ENCODE assay signal across 18 mouse cellular contexts in the genomic region with DNA sequence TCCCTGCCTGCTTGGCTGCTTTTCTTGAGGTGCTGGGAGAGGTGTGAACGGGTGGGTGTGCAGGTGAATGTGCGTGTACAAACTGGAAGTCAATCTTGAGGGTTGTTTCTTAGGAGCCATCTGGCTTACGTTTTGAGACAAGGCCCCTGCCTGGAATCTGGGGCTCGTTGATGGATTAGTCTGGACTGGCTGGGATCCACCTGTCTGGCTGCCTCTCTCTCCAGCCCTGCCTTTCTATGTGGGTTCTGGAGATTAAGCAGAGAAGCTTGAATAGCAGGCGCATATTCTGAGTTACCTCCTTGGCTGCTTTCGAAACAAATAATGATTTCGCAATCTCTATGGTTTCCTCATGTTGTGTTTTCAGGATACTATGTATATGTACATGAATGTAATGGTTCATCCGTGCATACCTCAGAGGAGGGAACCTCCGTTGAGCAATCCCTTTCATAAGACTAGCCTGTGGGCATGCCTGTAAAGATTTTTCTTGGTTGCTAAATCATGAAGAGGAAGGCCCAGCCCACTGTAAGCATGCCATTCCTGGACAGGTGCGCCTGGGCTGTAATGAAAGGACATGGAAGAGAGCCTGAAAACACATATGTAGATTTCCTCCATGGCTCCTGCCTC.
A peak's percentile ranks its signal among the peaks of the same experiment; 100 is the strongest.
DNase-seq lines count a peak whose midpoint lies in the region; ATAC-seq and TF ChIP-seq lines count a peak whose summit lies in the region.
"Had no signal": no experiment of that assay in that cellular context is flagged by ENCODE, and none has a peak within 500 bp of the region (broad histone marks: within the 10 kb centered on the region; RNA-seq: fewer than 3 reads in every experiment).

No protein-coding gene starts in this region.

- no peaks in the 10 kb centered on the region for H3K27me3 ChIP-seq in limb, embryonic 14.5 days (ENCODE audit: control insufficient read depth, insufficient read depth, low read length)
- H3K27me3 ChIP-seq in limb, embryonic 10.5 days (ENCODE audit: low read depth, poor library complexity, severe bottlenecking), result peaks cover 18% of the 10 kb centered on the region; the same call in 1 of the 2 replicates
- H3K27me3 ChIP-seq in lung, postnatal 0 days (replicated peaks; ENCODE audit: insufficient read depth, low read length), result no peaks in the 10 kb centered on the region
- H3K27me3 ChIP-seq in stomach, embryonic 16.5 days (ENCODE audit: control insufficient read depth, insufficient read depth, low read length), result no peaks in the 10 kb centered on the region
- H3K27me3 ChIP-seq in intestine, embryonic 16.5 days (replicated peaks; ENCODE audit: control insufficient read depth, insufficient read depth, low read length), result no peaks in the 10 kb centered on the region
- H3K27me3 ChIP-seq: forebrain, embryonic 15.5 days; heart, embryonic 13.5 days; hindbrain, embryonic 13.5 days; midbrain, embryonic 15.5 days; stomach, embryonic 15.5 days had no signal

- TF ChIP-seq EP300 in lung, postnatal 0 days (IDR thresholded peaks at IDR 0.05), result peak; percentile 35; the same call in 1 of the 2 replicates

- H3K4me3 ChIP-seq in limb, embryonic 14.5 days (replicated peaks; ENCODE audit: low read length), result no peak overlapping the region
- no peak overlapping the region for H3K4me3 ChIP-seq in limb, embryonic 10.5 days
- no peak overlapping the region for H3K4me3 ChIP-seq in lung, postnatal 0 days (ENCODE audit: low read depth, low read length)
- no peak overlapping the region for H3K4me3 ChIP-seq in stomach, embryonic 16.5 days (replicated peaks; ENCODE audit: low read length)
- H3K4me3 ChIP-seq in intestine, embryonic 16.5 days (ENCODE audit: low read length), result no peak overlapping the region
- H3K4me3 ChIP-seq: forebrain, embryonic 15.5 days; heart, embryonic 13.5 days; hindbrain, embryonic 13.5 days; kidney, embryonic 15.5 days; limb, embryonic 13.5 days; midbrain, embryonic 15.5 days; stomach, embryonic 15.5 days had no signal

- DNase-seq in limb, embryonic 14.5 days (ENCODE audit: low spot score), result peak; percentile 18
- DNase-seq in limb, embryonic 10.5 days (ENCODE audit: low spot score), result no peak
- DNase-seq in brain, embryonic 14.5 days (ENCODE audit: low read depth), result peak; percentile 23
- peak; percentile 65 for DNase-seq in lung, postnatal 0 days (ENCODE audit: low spot score)
- no peak for DNase-seq in layer of hippocampus, adult 9-11 months
- DNase-seq: adrenal gland, adult 8-10 months; cerebellum, adult 11-12 months; gastrocnemius, postnatal 36 days; right cerebral cortex, postnatal 25 days had no signal

- ATAC-seq in limb, embryonic 14.5 days (ENCODE audit: low FRiP score, low read depth), result no peak
- ATAC-seq in lung, postnatal 0 days, result peak; percentile 81
- ATAC-seq in stomach, embryonic 16.5 days (ENCODE audit: insufficient read depth, low FRiP score), result peak; percentile 17; the same call in 1 of the 2 replicates
- ATAC-seq in intestine, embryonic 16.5 days, result no peak
- ATAC-seq: forebrain, embryonic 15.5 days; midbrain, embryonic 15.5 days had no signal

- 0 out of 2 replicates have a peak, but pooled peaks cover under 1% of the 10 kb centered on the region for H3K4me1 ChIP-seq in limb, embryonic 14.5 days (ENCODE audit: control insufficient read depth, insufficient read depth, low read length)
- H3K4me1 ChIP-seq in limb, embryonic 10.5 days, result peaks cover 22% of the 10 kb centered on the region
- H3K4me1 ChIP-seq in lung, postnatal 0 days (ENCODE audit: insufficient read depth, low read depth, low read length), result no peaks in the 10 kb centered on the region
- no peaks in the 10 kb centered on the region for H3K4me1 ChIP-seq in stomach, embryonic 16.5 days (ENCODE audit: control insufficient read depth, insufficient read depth, low read length)
- H3K4me1 ChIP-seq in intestine, embryonic 16.5 days (ENCODE audit: control insufficient read depth, insufficient read depth, low read length), result no peaks in the 10 kb centered on the region
- H3K4me1 ChIP-seq: kidney, embryonic 15.5 days; stomach, embryonic 15.5 days had no signal

- H3K9me3 ChIP-seq in limb, embryonic 14.5 days (ENCODE audit: control insufficient read depth, low read length), result no peaks in the 10 kb centered on the region
- no peaks in the 10 kb centered on the region for H3K9me3 ChIP-seq in limb, embryonic 10.5 days (replicated peaks)
- H3K9me3 ChIP-seq in lung, postnatal 0 days (ENCODE audit: low read length), result no peaks in the 10 kb centered on the region
- no peaks in the 10 kb centered on the region for H3K9me3 ChIP-seq in stomach, embryonic 16.5 days (replicated peaks; ENCODE audit: control insufficient read depth, low read length)
- H3K9me3 ChIP-seq in intestine, embryonic 16.5 days (ENCODE audit: control insufficient read depth, low read length), result no peaks in the 10 kb centered on the region
- H3K9me3 ChIP-seq: forebrain, embryonic 15.5 days; heart, embryonic 13.5 days; hindbrain, embryonic 13.5 days; kidney, embryonic 15.5 days; limb, embryonic 13.5 days; midbrain, embryonic 15.5 days; stomach, embryonic 15.5 days had no signal

- no peaks in the 10 kb centered on the region for H3K36me3 ChIP-seq in limb, embryonic 14.5 days (ENCODE audit: control insufficient read depth, insufficient read depth, low read length)
- no peaks in the 10 kb centered on the region for H3K36me3 ChIP-seq in limb, embryonic 10.5 days
- no peaks in the 10 kb centered on the region for H3K36me3 ChIP-seq in lung, postnatal 0 days (ENCODE audit: insufficient read depth, low read length)
- H3K36me3 ChIP-seq in stomach, embryonic 16.5 days (ENCODE audit: control insufficient read depth, insufficient read depth, low read length), result no peaks in the 10 kb centered on the region
- no peaks in the 10 kb centered on the region for H3K36me3 ChIP-seq in intestine, embryonic 16.5 days (ENCODE audit: control insufficient read depth, insufficient read depth, low read length)
- H3K36me3 ChIP-seq: forebrain, embryonic 15.5 days; heart, embryonic 13.5 days; hindbrain, embryonic 13.5 days; kidney, embryonic 15.5 days; limb, embryonic 13.5 days; midbrain, embryonic 15.5 days; stomach, embryonic 15.5 days had no signal

- H3K4me2 ChIP-seq in limb, embryonic 14.5 days (replicated peaks; ENCODE audit: low read depth, low read length, severe bottlenecking), result no peak overlapping the region
- H3K4me2 ChIP-seq in lung, postnatal 0 days (replicated peaks; ENCODE audit: low read depth, low read length), result no peak overlapping the region
- no peak overlapping the region for H3K4me2 ChIP-seq in stomach, embryonic 16.5 days (ENCODE audit: low read depth, low read length)
- no peak overlapping the region for H3K4me2 ChIP-seq in intestine, embryonic 16.5 days (ENCODE audit: low read depth, low read length)
- H3K4me2 ChIP-seq: forebrain, embryonic 15.5 days; heart, embryonic 13.5 days; hindbrain, embryonic 13.5 days; kidney, embryonic 15.5 days; limb, embryonic 13.5 days; midbrain, embryonic 15.5 days; stomach, embryonic 15.5 days had no signal

- H3K9ac ChIP-seq in limb, embryonic 14.5 days (ENCODE audit: low read depth, low read length, severe bottlenecking), result no peak overlapping the region
- H3K9ac ChIP-seq in lung, postnatal 0 days (replicated peaks; ENCODE audit: low read depth), result no peak overlapping the region
- H3K9ac ChIP-seq in stomach, embryonic 16.5 days (ENCODE audit: low read length), result no peak overlapping the region
- H3K9ac ChIP-seq in intestine, embryonic 16.5 days (ENCODE audit: low read depth, low read length), result no peak overlapping the region
- H3K9ac ChIP-seq: forebrain, embryonic 15.5 days; heart, embryonic 13.5 days; hindbrain, embryonic 13.5 days; kidney, embryonic 15.5 days; limb, embryonic 13.5 days; midbrain, embryonic 15.5 days; stomach, embryonic 15.5 days had no signal

- no peak for TF ChIP-seq CTCF in brain, embryonic 14.5 days (IDR thresholded peaks at IDR 0.05; ENCODE audit: borderline replicate concordance, extremely low read depth, insufficient read depth, insufficient read length)
- TF ChIP-seq CTCF in lung, postnatal 0 days (IDR thresholded peaks at IDR 0.05), result no peak

- no peak overlapping the region for H3K27ac ChIP-seq in limb, embryonic 14.5 days (replicated peaks; ENCODE audit: low read depth, low read length)
- H3K27ac ChIP-seq in limb, embryonic 10.5 days, result no peak overlapping the region
- H3K27ac ChIP-seq in lung, postnatal 0 days (ENCODE audit: low read length), result no peak overlapping the region
- no peak overlapping the region for H3K27ac ChIP-seq in stomach, embryonic 16.5 days (ENCODE audit: low read length)
- H3K27ac ChIP-seq in intestine, embryonic 16.5 days (ENCODE audit: low read length), result no peak overlapping the region
- H3K27ac ChIP-seq: forebrain, embryonic 15.5 days; heart, embryonic 13.5 days; hindbrain, embryonic 13.5 days; kidney, embryonic 15.5 days; limb, embryonic 13.5 days; midbrain, embryonic 15.5 days; stomach, embryonic 15.5 days had no signal

- no peak for TF ChIP-seq POLR2A in limb, embryonic 14.5 days (IDR thresholded peaks at IDR 0.05; ENCODE audit: borderline replicate concordance, extremely low read depth, insufficient read depth, insufficient read length)
- no peak for TF ChIP-seq POLR2A in brain, embryonic 14.5 days (IDR thresholded peaks at IDR 0.05; ENCODE audit: borderline replicate concordance, extremely low read depth, insufficient read depth, insufficient read length, poor library complexity, severe bottlenecking)

- WGBS in limb, embryonic 14.5 days, result 65% methylated on average over 10 of the region's 10 CpGs
- WGBS in limb, embryonic 10.5 days, result 80% methylated on average over 10 of the region's 10 CpGs
- WGBS in lung, postnatal 0 days, result 54% methylated on average over 10 of the region's 10 CpGs
- 56% methylated on average over 10 of the region's 10 CpGs for whole genome bisulfite sequencing in stomach, embryonic 16.5 days
- 72% methylated on average over 10 of the region's 10 CpGs for WGBS in intestine, embryonic 16.5 days

Comparison
In these comparisons a context has a peak if more than half of its experiments do, and no peak if none do; other contexts are left out.
1. DNase-seq: peak in limb, embryonic 14.5 days (single experiment), brain, embryonic 14.5 days (single experiment) and lung, postnatal 0 days (single experiment); none in limb, embryonic 10.5 days (single experiment) and layer of hippocampus, adult 9-11 months (single experiment).
2. ATAC-seq: peak in lung, postnatal 0 days (single experiment) and stomach, embryonic 16.5 days (single experiment); none in limb, embryonic 14.5 days (single experiment) and intestine, embryonic 16.5 days (single experiment).